Mouse (Mus musculus): Measurements from ENCODE around the gene Unc119b.
"Not testable (repeated sequence)": the region's sequence is repeated elsewhere in the genome, so short reads cannot be mapped to it uniquely, and the experiment has no call there.

Gene Unc119b

GRCm38 (mm10) chr5:115129328-115129727, 5.4 kb downstream of the Unc119b start:
- DNase-seq = no peak

GRCm38 (mm10) chr5:115127421-115128179, 7.2 kb downstream of the Unc119b start:
- DNase-seq = no peak

GRCm38 (mm10) chr5:115126578-115127312, 8.0 kb downstream of the Unc119b start:
- DNase-seq = no peak

GRCm38 (mm10) chr5:115125211-115125871, 9.4 kb downstream of the Unc119b start:
- peak; percentile 78 for DNase-seq

- no peak for DNase-seq
These were observed 10.1 kb downstream of the Unc119b start for GRCm38 (mm10) chr5:115124690-115125089.

- no peak for DNase-seq
These were observed 13.8 kb downstream of the Unc119b start for GRCm38 (mm10) chr5:115120978-115121377.

GRCm38 (mm10) chr5:115118961-115119570, 15.7 kb downstream of the Unc119b start, which contains the start of gene Acads:
TSS of gene Acads (minus strand) at chr5:115119346.
- DNase-seq = peak; percentile 30

GRCm38 (mm10) chr5:115117467-115117866, 17.3 kb downstream of the Unc119b start:
- DNase-seq = no peak

- DNase-seq = no peak
These were observed 18.3 kb downstream of the Unc119b start for GRCm38 (mm10) chr5:115116426-115116825.

- no peak for DNase-seq
These were observed 20.3 kb downstream of the Unc119b start for GRCm38 (mm10) chr5:115114501-115114900.

GRCm38 (mm10) chr5:115113244-115113643, 21.5 kb downstream of the Unc119b start:
- DNase-seq = no peak

GRCm38 (mm10) chr5:115111156-115111555, 23.6 kb downstream of the Unc119b start:
- DNase-seq = no peak

GRCm38 (mm10) chr5:115103253-115103652, 31.5 kb downstream of the Unc119b start:
- DNase-seq = not testable (repeated sequence)

- DNase-seq = no peak
These were observed 32.5 kb downstream of the Unc119b start for GRCm38 (mm10) chr5:115102231-115102630.

- DNase-seq = no peak
These were observed 34.3 kb downstream of the Unc119b start for GRCm38 (mm10) chr5:115100473-115100872.

- DNase-seq = no peak
These were observed 34.8 kb downstream of the Unc119b start for GRCm38 (mm10) chr5:115099991-115100390.

- no peak for DNase-seq
These were observed 35.2 kb downstream of the Unc119b start for GRCm38 (mm10) chr5:115099530-115099929.

- DNase-seq = no peak
These were observed 36.6 kb downstream of the Unc119b start, which contains the start of gene Gm10401 for GRCm38 (mm10) chr5:115098195-115098594. TSS of gene Gm10401 (minus strand) at chr5:115098295.

GRCm38 (mm10) chr5:115091776-115092175, 43.0 kb downstream of the Unc119b start:
- no peak for DNase-seq

GRCm38 (mm10) chr5:115091015-115091414, 43.8 kb downstream of the Unc119b start:
- DNase-seq = no peak

GRCm38 (mm10) chr5:115089592-115090268, 45.0 kb downstream of the Unc119b start:
- no peak for DNase-seq

GRCm38 (mm10) chr5:115085675-115086074, 49.1 kb downstream of the Unc119b start:
- no peak for DNase-seq

Measured in right cerebral cortex, postnatal 4 days (tissue).